In the genomic region with DNA sequence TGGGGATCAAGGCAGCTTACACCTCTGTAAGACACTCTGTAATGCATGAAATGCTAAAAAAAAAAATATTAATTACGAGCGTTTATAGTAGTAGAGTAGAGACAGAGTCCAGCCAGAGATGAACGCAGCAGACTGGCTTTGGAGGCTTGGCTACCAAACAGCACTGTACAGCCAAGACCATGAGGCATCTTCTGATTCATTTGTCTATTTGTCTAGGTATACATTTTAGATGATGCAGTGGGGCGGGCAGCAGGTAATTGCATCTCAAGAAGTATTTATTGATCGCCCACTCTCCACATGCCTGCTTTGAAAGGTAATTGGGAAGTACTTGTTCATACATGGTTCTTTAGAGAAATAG, we compare ENCODE assay signal across 43 mouse cellular contexts. TPM values are rescaled to one million over a fixed set of nuclear protein-coding genes. Genes with fewer than 3 reads are reported as not detected.
"Had no signal": no experiment of that assay in that cellular context is flagged by ENCODE, and none has a peak within 500 bp of the region (broad histone marks: within the 10 kb centered on the region; RNA-seq: fewer than 3 reads in every experiment).

No protein-coding gene starts in this region.

- H3K27ac ChIP-seq: heart, adult 2 months; heart, embryonic 13.5 days; heart, embryonic 15.5 days; hindbrain, embryonic 10.5 days; hindbrain, embryonic 12.5 days; hindbrain, embryonic 14.5 days; intestine, embryonic 15.5 days; kidney, embryonic 15.5 days; kidney, postnatal 0 days; limb, embryonic 13.5 days; limb, embryonic 15.5 days; liver, embryonic 12.5 days; liver, embryonic 14.5 days had no signal

- H3K27me3 ChIP-seq: heart, embryonic 13.5 days; heart, embryonic 15.5 days; hindbrain, embryonic 12.5 days; intestine, embryonic 15.5 days; kidney, embryonic 15.5 days; limb, embryonic 13.5 days; limb, embryonic 15.5 days; liver, embryonic 12.5 days had no signal

- H3K4me3 ChIP-seq: heart, adult 2 months; heart, embryonic 13.5 days; heart, embryonic 15.5 days; hindbrain, embryonic 10.5 days; hindbrain, embryonic 12.5 days; intestine, embryonic 15.5 days; kidney, embryonic 15.5 days; limb, embryonic 13.5 days; limb, embryonic 15.5 days; liver, embryonic 12.5 days had no signal

- H3K36me3 ChIP-seq: heart, embryonic 13.5 days; heart, embryonic 15.5 days; hindbrain, embryonic 10.5 days; hindbrain, embryonic 12.5 days; intestine, embryonic 15.5 days; kidney, embryonic 15.5 days; limb, embryonic 13.5 days; limb, embryonic 15.5 days; liver, embryonic 12.5 days had no signal

- DNase-seq: gastrocnemius, postnatal 10 days; gastrocnemius, postnatal 25 days; heart, adult 11 months; heart, adult 2 months; heart, postnatal 4 days; kidney, adult 11 months; kidney, adult 2 months; kidney, adult 9 months; kidney, postnatal 14 days; kidney, postnatal 36 days; layer of hippocampus, adult 9-11 months; layer of hippocampus, postnatal 36 days; left cerebral cortex, postnatal 4 days had no signal

- H3K4me1 ChIP-seq: hindbrain, embryonic 10.5 days; hindbrain, embryonic 12.5 days; intestine, embryonic 15.5 days; kidney, embryonic 15.5 days; limb, embryonic 13.5 days; limb, embryonic 15.5 days; liver, embryonic 12.5 days had no signal

RNA-seq across cellular contexts. Expression of a gene that starts 44.9 kb away (rescaled TPM):
- total RNA-seq: gastrocnemius, postnatal 10 days; heart, adult 2 months; heart, postnatal 25 days; heart, postnatal 4 days; layer of hippocampus, adult 18-20 months; layer of hippocampus, adult 8-10 months; layer of hippocampus, postnatal 14 days; layer of hippocampus, postnatal 36 days; left cerebral cortex, adult 18-20 months; left cerebral cortex, adult 8-10 months; left cerebral cortex, postnatal 10 days; left cerebral cortex, postnatal 25 days; left cerebral cortex, postnatal 4 days; liver, adult 2 months had no signal
- polyA plus RNA-seq: gonadal fat pad, adult 2 months; heart, embryonic 11.5 days; heart, embryonic 13.5 days; heart, embryonic 15.5 days; hindbrain, embryonic 10.5 days; hindbrain, embryonic 12.5 days; hindbrain, embryonic 14.5 days; hindbrain, embryonic 16.5 days; inflammation-experienced regulatory T-cells, adult 6 months; intestine, embryonic 15.5 days; kidney, embryonic 15.5 days; large intestine, adult 2 months; limb, embryonic 11.5 days; limb, embryonic 13.5 days; limb, embryonic 15.5 days; liver, adult 2 months; liver, embryonic 12.5 days; liver, embryonic 14.5 days; liver, embryonic 16.5 days had no signal

RNA-seq across cellular contexts. Expression of a gene that starts 57.1 kb away (rescaled TPM):
- total RNA-seq: gastrocnemius, adult 18-20 months; gastrocnemius, postnatal 25 days; heart, adult 2 months; heart, postnatal 25 days; heart, postnatal 4 days; layer of hippocampus, adult 18-20 months; layer of hippocampus, adult 8-10 months; layer of hippocampus, postnatal 14 days; layer of hippocampus, postnatal 36 days; left cerebral cortex, adult 18-20 months; left cerebral cortex, adult 8-10 months; left cerebral cortex, postnatal 10 days; left cerebral cortex, postnatal 25 days; left cerebral cortex, postnatal 4 days had no signal
- polyA plus RNA-seq: heart, embryonic 11.5 days; heart, embryonic 13.5 days; heart, postnatal 0 days; hindbrain, embryonic 10.5 days; hindbrain, embryonic 12.5 days; hindbrain, embryonic 14.5 days; hindbrain, embryonic 16.5 days; inflammation-experienced regulatory T-cells, adult 6 months; kidney, postnatal 0 days; limb, embryonic 11.5 days; limb, embryonic 13.5 days had no signal
